Mouse (Mus musculus) mouse trophoblast stem cell (cell line): ENCODE measurements around the gene Mettl17.

ENCODE experiments used
- in situ Hi-C, 2 experiments: fragments of 300-500 bp; cut with MseI, MboI; formaldehyde crosslinking; loops; 2 replicates in 1 of 2; 3 replicates in 1 of 2; pipeline ENCODE4 v1.15.1; 2025

Mettl17 gene

GRCm38 (mm10) chr14:51896019-51896418 lies 11.4 kb downstream of the Mettl17 start:
- in situ Hi-C loops: no loop called here

GRCm38 (mm10) chr14:51896539-51897170 lies 12.0 kb downstream of the Mettl17 start:
- in situ Hi-C loops: no loop called here

- in situ Hi-C loops: no loop called here
Observed at GRCm38 (mm10) chr14:51899351-51899750, 14.7 kb downstream of the Mettl17 start.

DNA sequence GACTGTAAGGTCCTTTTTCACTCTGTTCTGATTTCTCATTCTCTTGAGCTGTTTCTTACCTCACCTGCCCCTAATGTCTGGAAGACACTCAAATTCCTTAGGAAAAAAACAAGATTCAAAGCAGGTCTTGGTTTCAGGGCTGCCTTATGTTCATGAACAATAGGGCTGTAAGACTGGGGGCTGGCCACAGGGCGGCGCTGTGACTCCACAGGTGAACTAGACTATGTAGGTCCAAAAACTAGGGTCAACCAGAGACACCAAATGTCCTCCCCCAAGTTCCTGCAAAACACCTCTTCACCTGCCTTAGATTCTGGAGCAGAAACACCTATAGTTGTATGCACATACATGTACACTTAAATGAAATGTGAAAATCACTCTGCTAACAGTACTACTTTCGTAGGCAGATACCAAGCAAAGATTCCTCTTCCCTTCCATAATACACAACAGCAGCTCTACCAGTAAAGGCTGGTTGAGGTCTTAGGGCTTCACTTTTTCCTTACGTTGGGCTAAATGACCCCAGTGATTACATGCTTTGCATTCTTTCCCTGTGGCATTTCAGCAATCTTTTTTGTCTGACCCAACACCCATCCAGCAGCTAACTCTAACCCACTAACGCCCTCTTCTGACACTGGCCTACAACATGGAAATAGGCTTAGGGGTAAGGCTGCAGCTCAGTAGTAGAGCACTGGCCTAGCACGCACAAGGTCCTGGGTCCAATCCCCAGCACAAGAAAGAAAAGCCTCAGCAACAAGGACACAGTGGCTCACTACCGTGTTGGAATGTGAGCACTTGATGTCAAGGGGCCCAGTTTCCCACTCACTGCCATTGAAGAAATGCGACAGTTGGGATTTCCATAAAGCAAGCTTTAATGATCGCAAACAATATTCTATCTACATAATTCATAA lies 18.4 kb downstream of the Mettl17 start:
- in situ Hi-C loops: loop anchor here in 1 of 2 experiments (10.0 kb wide), 1 partner anchor 102 kb away; no protein-coding TSS in a partner anchor

- in situ Hi-C loops: loop anchor here in 1 of 2 experiments (10.0 kb wide), 1 partner anchor 101 kb away; no protein-coding TSS in a partner anchor
Observed at GRCm38 (mm10) chr14:51903782-51904181, 19.1 kb downstream of the Mettl17 start.

DNA sequence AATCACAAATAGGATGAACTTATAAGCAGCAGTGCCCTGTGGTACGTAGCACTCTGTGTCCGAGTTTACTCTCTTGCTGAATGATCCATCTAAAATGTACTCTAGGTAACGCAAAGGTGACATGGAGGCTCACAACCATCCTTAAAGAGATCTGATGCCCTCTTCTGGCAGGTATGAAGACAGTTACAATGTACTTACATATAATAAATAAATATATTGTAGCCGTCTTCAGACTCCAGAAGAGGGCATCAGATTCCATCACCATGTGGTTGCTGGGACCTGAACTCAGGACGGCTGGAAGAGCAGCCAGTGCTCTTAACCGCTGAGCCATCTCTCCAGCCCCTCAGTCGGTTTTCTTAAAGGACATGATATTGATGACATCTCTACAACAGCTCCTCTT lies 20.1 kb downstream of the Mettl17 start:
- in situ Hi-C loops: loop anchor here in 1 of 2 experiments (10.0 kb wide), 1 partner anchor 100 kb away; no protein-coding TSS in a partner anchor

DNA sequence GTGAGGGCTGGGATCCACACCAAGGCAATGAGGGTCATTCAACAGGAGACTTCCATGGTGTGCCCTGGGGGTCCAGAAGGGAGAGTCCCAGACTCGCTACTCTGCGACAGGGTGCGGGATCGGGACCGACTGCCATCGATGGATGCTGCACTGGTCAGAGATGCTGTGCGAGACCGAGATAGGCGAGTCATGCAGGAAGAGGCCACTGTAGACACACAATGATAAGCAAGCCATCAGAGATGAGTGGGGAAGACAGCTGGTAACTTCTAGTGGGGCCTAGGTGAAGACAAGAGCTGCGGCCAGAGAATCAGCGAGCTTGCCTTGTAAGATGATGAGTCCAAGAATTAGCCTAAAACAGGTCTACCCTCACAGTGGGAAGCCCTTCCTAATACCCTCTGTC lies 21.5 kb downstream of the Mettl17 start:
- in situ Hi-C loops: loop anchor here in 1 of 2 experiments (10.0 kb wide), 1 partner anchor 99 kb away; no protein-coding TSS in a partner anchor

DNA sequence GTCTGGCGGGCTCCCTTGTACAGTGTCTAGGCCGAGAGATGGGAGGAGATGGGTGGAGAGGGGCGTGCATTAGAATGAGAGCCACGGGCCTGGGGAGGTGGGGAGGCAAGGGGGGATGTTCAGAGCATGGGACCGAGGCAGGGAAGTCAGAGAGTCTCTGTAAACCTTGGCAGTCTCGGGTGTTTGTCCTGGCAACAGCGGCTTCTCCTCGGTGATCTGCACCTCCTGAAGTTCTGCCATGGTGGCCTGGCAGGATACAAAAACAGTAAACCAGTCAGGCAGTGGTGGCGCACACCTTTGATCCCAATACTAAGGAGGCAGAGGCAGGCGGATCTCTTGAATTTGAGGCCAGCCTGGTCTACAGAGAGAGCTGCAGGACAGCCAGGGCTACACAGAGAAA lies 26.7 kb downstream of the Mettl17 start:
- in situ Hi-C loops: loop anchor here in 1 of 2 experiments (5.0 kb wide), 1 partner anchor 91 kb away; no protein-coding TSS in a partner anchor

DNA sequence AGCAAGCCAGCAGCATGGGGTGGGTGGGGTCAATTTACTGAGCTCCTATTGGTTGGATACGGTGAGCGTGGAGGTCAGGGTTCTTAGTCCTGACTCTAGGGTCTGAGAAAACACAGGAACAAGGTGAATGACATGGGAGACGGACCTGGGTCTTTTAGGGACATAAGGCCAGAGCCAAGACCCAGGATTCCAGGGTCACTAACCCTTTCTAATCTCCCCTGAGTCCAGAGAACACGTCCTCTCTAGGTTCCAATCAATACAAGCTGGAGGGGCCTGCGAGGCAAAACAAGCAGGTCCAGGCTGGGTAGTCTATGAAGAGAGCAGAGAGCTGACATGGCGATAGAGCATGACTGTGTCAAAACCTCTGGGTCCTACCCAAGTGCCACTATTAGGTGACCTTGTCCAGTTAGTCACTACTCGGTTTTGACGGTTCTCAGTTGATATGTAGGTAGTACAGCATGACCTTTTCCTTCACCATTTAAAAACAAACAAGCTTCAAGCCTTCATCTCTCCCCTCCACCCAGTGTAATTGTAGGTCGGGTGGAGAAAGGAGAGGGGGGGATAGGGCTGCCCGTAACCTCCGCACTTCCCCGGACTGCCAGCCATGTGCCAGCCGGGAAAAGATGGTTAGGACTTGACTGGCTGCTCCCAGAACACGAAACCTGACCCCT lies 27.9 kb downstream of the Mettl17 start:
- in situ Hi-C loops: loop anchor here in 1 of 2 experiments (5.0 kb wide), 1 partner anchor 90 kb away; no protein-coding TSS in a partner anchor

DNA sequence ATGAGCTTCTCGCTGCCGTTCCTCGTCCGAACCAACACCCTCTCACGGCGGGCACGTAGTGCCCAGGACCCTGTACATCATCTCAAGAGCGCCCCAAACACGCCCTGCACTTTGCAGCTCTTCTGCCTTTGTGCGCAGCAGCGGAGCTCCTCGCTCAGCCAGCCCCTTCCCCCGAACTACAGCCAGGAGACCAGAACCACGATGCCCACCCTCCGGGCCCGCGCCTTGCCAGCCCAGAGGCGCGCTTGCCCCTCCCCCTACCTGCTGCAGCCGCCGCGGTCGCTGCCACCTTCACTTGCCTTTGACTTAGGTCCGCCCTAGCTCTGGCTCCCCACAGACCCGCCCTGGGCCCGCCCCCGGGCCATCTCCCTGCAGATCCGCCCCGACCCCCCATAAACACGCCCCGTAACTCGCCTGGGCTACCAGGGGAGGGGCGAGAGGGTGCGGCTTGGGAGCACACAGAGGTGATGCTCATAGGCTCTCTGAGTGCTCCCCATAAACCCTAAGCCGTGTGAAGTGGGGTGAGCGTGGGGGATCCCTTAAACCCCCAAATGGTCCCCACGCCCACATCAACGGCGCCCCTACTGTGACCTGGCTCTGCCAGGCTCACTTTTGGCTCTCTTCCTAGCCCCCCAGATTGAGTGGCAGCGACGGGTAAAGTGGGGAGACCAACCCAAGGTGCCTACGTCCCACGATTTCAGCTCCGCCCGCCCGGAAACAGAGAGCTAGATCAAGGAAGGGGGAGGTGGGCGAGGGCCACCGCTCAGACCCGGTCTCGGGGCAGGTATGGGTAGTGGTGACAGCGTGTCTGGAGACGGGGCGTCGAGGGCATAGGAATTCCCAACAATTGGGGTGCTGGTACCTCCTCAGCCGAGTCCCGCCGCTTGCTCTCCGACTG lies 28.7 kb downstream of the Mettl17 start:
- in situ Hi-C loops: loop anchor here in 1 of 2 experiments (5.0 kb wide), 1 partner anchor 89 kb away; no protein-coding TSS in a partner anchor

GRCm38 (mm10) chr14:51913960-51914762 lies 29.5 kb downstream of the Mettl17 start, which contains the start of gene Ndrg2:
Ndrg2 (minus strand) TSS chr14:51914158.
- in situ Hi-C loops: loop anchor here in 1 of 2 experiments (5.0 kb wide), 1 partner anchor 88 kb away; no protein-coding TSS in a partner anchor

DNA sequence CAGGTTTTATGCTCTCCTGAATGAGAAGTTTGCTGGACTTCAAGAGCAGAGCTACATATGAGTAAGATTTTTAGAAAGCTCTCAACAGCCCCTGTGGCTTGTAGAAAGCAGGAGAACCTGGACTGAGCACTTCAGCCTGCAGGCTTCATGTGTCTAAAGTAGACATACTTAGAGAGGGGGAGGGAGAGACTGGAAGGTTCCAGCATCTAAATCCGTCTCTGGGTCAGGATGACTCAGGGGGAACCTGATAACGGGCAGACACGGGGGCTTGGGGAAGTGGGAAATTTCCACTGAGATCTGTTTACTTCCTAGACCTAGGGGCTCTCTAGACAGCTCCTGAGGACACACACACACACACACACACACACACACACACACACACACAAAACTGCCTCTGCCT lies 30.4 kb downstream of the Mettl17 start:
- in situ Hi-C loops: no loop called here

DNA sequence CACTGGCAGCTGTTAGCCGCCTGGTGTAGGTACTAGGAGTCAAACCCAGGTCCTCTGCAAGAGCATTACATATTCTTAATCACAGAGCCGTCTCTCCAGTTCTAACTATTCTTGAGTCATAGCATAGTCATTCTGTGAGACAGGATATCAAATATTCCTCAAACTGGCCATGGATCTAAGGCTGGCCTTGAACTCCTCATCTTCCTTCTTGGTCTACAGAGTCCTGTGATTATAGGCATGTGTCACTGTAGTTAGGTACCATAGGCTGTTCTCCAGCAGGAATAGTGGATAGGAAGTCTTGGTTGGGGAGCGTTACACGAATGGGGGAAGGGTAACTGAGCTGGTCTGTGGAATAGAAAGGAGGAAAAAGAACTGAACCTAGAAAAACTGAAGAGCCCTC lies 31.9 kb downstream of the Mettl17 start:
- in situ Hi-C loops: no loop called here

DNA sequence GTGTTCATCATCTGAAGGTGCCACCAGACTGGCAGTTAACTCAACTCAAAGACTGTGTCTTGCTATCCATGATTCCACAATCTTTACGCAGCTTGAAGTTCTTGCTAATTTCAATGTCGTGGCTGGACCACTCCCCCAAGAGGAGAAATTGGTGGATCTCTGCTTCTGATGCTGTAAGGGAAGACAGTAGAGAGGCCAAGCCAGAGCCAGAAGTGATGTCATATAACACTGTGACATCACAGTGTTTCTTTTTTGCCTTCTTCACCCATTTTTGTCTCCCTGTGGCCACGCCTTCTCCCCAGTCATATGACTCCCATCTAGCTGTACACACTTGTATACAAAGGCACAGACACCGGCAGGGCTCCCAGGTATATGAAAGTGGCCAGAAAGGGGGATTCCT lies 33.5 kb downstream of the Mettl17 start, which contains the start of gene Tppp2:
TSS of gene Tppp2 (plus strand) at position 301 of the 400 bp plus-strand sequence.
- in situ Hi-C loops: no loop called here

DNA sequence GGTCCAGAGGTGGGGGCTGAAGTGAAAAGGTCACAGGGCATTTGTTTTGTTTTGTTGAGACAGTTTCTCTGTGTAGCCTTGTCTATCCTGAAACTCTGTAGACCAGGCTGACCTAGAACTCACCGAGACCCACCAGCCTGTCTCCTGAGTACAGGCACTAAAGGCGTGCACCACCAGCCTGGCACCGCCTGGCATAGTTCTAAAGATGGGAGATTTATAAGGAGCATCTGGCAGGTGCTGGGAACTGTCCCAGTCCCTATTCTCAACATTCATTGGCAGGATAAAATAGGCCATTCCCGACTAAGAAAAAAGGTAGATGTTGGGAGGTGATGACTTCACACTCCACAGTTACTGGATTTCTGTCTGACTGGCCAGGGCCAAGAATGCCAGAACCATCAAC lies 34.3 kb downstream of the Mettl17 start:
- in situ Hi-C loops: no loop called here

DNA sequence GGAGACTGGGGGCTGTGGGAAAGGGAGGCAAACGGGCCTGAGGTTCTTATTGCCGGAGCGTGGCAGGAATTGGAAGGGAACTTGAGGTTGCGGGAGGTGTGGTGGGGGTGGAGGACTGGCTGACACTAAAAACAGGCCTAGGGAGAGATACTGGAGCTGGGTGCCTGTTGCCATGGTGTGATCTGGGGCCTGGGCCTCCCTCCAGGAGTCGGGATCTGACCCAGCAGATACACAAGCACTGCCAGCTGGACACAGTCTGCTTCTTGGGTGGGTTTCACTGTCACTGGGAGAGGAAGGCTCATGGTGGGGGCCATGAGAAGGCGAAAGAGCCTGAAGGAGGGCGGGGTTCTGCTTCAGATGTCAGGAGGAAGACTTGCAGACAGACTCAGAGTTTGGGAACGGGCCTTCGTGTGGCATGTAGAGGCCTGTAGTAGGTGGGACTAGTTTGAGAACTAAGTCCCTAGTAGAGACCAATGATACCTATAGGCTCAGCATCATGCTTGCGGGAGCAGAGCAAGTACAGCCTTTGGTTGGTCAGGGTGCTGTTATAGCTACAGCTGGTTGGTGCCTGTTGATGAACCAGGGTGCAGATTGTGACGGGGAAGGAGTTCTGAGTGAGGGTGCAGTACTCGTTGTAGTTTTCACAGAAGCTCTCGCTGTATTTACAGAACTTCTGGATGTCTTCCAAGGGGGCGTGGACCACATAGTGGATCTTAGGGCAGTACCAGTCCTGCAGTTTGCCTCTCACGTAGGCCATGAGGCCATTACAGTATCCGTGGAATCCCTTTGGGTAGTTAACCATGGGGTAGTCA lies 37.3 kb downstream of the Mettl17 start:
- in situ Hi-C loops: no loop called here

DNA sequence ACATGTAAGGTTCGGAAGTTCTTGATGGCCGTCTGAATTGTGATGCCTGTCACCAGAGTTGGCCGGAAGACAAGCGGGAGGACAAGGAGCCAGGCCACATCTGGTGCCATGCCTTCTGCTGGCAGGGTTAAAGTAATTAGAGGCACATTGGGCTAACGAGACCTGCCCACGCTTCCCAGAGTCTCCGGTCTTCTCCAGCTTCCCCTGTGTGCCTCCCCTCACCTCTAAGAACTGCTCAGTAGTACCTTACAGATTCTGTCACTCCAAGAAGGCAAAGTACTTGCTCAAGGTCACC lies 37.9 kb downstream of the Mettl17 start, which contains the start of gene Rnase13:
TSS of gene Rnase13 (minus strand) at position 203 of the 295 bp plus-strand sequence.
- in situ Hi-C loops: no loop called here

- in situ Hi-C loops: no loop called here
Observed at GRCm38 (mm10) chr14:51922910-51923309, 38.3 kb downstream of the Mettl17 start.

- in situ Hi-C loops: no loop called here
Observed at GRCm38 (mm10) chr14:51923492-51923891, 38.9 kb downstream of the Mettl17 start.
